Mouse (Mus musculus) kidney, embryonic 16.5 days (tissue): Measurements from ENCODE around the gene Arntl2. TPM values are rescaled to one million over a fixed set of nuclear protein-coding genes. Genes with fewer than 3 reads are reported as not detected.

Source experiments
- ATAC-seq: fragments of 200-750 bp; cut with Nextera tagmentation; 2 replicates; pipeline ENCODE4 v1.8.0; 2017; ENCODE audit warnings: moderate TSS enrichment; ENCODE audit not compliant: low FRiP score, low TSS enrichment
- H3K27ac ChIP-seq: fragments of 300-500 bp; sonication (generic); 2 replicates; pipeline ENCODE4 v1.5.1; 2014; ENCODE audit warnings: low read length
- H3K27me3 ChIP-seq: fragments of 300-500 bp; sonication (generic); 2 replicates; pipeline ENCODE4 v1.6.1; 2014; ENCODE audit warnings: low read length, control low read depth, mixed read lengths; ENCODE audit not compliant: insufficient read depth
- H3K36me3 ChIP-seq: fragments of 300-500 bp; sonication (generic); 2 replicates; pipeline ENCODE4 v1.6.1; 2014; ENCODE audit warnings: low read length, control low read depth, mixed read lengths; ENCODE audit not compliant: insufficient read depth
- H3K4me1 ChIP-seq: fragments of 300-500 bp; sonication (generic); 2 replicates; pipeline ENCODE4 v1.6.1; 2014; ENCODE audit warnings: low read length, control low read depth, mixed read lengths; ENCODE audit not compliant: insufficient read depth
- H3K4me2 ChIP-seq: fragments of 300-500 bp; sonication (generic); replicated peaks from 2 replicates; pipeline ENCODE4 v1.6.1; 2014; ENCODE audit warnings: low read depth, low read length
- H3K4me3 ChIP-seq: fragments of 300-500 bp; sonication (generic); 2 replicates; pipeline ENCODE4 v1.5.1; 2014; ENCODE audit warnings: mild to moderate bottlenecking, low read length
- H3K9ac ChIP-seq: fragments of 300-500 bp; sonication (generic); replicated peaks from 2 replicates; pipeline ENCODE4 v1.6.1; 2014; ENCODE audit warnings: low read length
- H3K9me3 ChIP-seq: fragments of 300-500 bp; sonication (generic); 2 replicates; pipeline ENCODE4 v1.6.1; 2016; ENCODE audit warnings: low read length, control low read depth
- WGBS: fragments of 180-500 bp; shearing (Covaris S2); extraction: QIAGEN DNeasy Blood & Tissue Kit; methylation state at CpG from one replicate; pipeline ENCODE4 v1.1.7; 2014; 5-methylcytosine and 5-hydroxymethylcytosine counted together
- polyA plus RNA-seq: library from polyadenylated mRNA; unstranded; fragments of >200 nt; fragmentation: Nextera tagmentation; extraction: Ambion mirVana; gene quantifications from 2 replicates; pipeline ENCODE4 v1.2.1, GENCODE M21; 2015

The Arntl2 gene
- polyA plus RNA-seq, 1 experiment from 2014 or later: 3.0 TPM

DNA sequence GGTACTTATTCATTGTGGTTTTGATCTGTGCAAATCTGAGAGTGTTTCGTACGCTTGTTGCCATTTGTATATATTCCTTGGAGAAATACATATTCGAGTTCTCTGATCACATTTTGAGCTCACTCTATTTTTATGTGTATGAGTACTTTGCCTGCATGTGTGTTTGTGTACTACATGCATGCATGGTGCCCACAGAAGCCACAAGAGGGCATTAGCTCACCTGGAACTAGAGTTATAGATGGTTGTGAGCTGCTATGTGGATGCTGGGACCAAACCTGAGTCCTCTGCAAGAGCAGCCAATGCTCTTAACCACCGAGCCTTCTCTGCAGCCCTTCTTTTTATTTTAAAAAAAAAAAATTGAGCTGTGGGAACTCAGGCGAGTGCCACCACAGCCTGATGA is 42.5 kb downstream of the Arntl2 start:
- ATAC-seq: no peak
- 96% methylated on average over 5 of the region's 5 CpGs for WGBS
- no peak overlapping the region for H3K27ac ChIP-seq

DNA sequence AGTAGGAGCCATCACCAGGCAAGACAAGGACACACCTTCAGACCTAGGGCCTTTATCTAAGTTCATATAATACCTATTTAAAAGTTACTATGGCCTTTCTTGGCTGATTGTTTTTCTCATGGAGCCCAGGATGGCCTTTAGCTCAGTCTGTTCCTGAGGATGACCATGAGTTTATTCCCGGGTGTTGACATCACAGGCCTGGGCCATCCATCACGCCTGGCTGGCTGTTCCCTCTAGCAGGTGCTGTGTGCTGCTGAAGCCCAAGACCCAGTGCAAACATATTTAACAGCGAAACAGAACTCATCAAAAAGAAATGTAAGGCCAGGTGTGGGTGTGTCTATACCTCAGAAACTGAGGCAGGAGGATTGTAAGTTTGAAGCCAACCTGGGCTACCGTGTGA is 43.0 kb downstream of the Arntl2 start:
- H3K9ac ChIP-seq: no peak overlapping the region
- WGBS: 89% methylated on average over 4 of the region's 4 CpGs
- H3K4me2 ChIP-seq: no peak overlapping the region
- ATAC-seq: no peak
- H3K9me3 ChIP-seq: no peaks in the 10 kb centered on the region
- no peak overlapping the region for H3K27ac ChIP-seq
- no peaks in the 10 kb centered on the region for H3K4me1 ChIP-seq
- no peak overlapping the region for H3K4me3 ChIP-seq
- no peaks in the 10 kb centered on the region for H3K27me3 ChIP-seq
- no peaks in the 10 kb centered on the region for H3K36me3 ChIP-seq

More for the DNA sequence above, 42.5 kb downstream of the Arntl2 start:
- Histone ChIP-seq H3K4me2 (no peak overlapping the region), H3K27me3 (no peaks in the 10 kb centered on the region), H3K4me1 (no peaks in the 10 kb centered on the region), H3K4me3 (no peak overlapping the region), H3K9me3 (no peaks in the 10 kb centered on the region), H3K9ac (no peak overlapping the region), H3K36me3 (no peaks in the 10 kb centered on the region)

DNA sequence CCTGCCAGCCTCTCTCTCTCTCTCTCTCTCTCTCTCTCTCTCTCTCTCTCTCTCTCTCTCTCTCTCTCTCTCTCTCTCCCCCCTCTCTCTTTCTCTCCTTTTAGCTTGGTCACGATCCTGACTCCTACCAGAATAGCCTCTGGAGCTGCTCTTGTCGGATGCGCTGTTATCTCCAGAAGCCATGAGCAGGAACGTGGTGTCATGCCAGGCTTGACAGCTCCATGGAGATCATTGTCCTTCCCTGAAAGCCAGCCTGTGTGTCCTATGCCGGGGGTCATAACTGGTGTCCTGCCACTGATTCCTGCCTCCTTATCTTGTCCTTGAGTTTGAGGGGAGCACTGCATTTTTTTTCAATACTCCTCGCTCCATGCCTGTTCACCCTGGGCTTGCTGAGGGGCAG is 49.0 kb downstream of the Arntl2 start:
- no peak overlapping the region for H3K9ac ChIP-seq
- H3K4me1 ChIP-seq: no peaks in the 10 kb centered on the region
- no peaks in the 10 kb centered on the region for H3K9me3 ChIP-seq
- 96% methylated on average over 6 of the region's 6 CpGs for WGBS
- no peaks in the 10 kb centered on the region for H3K36me3 ChIP-seq
- no peak overlapping the region for H3K4me2 ChIP-seq
- no peak for ATAC-seq
- H3K4me3 ChIP-seq: no peak overlapping the region
- no peaks in the 10 kb centered on the region for H3K27me3 ChIP-seq
- no peak overlapping the region for H3K27ac ChIP-seq

DNA sequence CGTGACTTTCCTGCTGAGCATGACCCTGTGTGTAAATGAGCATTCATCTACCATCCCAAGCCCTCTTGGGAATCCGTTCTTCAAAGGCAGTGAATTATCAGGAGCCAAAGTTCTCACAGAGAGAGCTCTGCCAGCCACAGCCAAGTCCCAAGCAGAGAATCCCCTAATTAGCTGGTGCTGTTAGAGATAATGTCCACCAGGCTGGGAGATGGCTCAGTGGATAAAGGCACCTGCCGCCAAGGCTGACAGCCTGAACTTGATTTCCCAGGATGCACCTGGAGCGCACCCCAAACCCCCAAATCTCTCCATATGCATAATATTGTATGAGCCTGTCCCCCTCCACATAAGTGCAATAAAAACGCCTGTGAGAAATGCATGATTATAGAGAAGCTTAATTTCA is 49.5 kb downstream of the Arntl2 start:
- Histone ChIP-seq H3K27ac (no peak overlapping the region), H3K9ac (no peak overlapping the region), H3K4me2 (no peak overlapping the region), H3K27me3 (no peaks in the 10 kb centered on the region), H3K36me3 (no peaks in the 10 kb centered on the region), H3K9me3 (no peaks in the 10 kb centered on the region), H3K4me1 (no peaks in the 10 kb centered on the region), H3K4me3 (no peak overlapping the region)
- no peak for ATAC-seq
- WGBS: 77% methylated on average over 5 of the region's 5 CpGs

DNA sequence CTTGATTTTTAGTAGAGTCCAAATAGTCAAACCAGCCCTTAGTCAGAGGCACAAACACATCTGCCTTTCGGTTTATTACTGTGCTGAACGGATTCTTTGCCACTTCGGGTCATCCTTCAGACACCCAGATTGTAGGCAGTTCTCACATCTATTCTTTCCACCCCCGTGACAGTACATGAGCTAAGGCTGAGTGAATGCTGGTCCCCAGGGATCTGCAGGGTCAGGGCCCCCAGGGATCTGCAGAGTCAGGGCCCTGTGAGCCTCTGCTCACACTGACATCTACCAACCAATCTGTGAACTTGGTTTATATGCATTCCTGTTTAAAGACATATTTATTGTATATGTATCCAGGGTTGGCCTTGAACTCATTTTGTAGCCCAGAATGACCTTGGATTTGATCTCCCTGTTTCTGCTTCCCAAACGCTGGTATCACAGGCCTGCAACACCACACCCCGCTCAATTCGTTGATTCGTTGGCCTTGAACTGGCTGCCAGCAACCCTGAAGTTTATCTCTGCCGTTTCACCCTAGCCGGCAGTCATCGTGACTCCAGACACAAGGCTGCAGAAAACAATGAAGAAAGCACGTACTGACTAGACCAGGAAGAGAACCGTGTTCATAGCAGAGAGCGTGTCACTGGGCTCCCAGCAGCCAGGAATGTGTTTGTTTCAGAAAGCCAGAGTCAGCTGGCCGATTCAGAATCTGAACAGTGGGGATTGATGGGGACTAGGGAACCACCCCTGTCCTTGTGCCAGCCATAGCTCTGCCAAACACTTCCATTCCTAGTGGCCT is 50.3 kb downstream of the Arntl2 start:
- H3K27ac ChIP-seq: no peak overlapping the region
- WGBS: 68% methylated on average over 15 of the region's 15 CpGs

DNA sequence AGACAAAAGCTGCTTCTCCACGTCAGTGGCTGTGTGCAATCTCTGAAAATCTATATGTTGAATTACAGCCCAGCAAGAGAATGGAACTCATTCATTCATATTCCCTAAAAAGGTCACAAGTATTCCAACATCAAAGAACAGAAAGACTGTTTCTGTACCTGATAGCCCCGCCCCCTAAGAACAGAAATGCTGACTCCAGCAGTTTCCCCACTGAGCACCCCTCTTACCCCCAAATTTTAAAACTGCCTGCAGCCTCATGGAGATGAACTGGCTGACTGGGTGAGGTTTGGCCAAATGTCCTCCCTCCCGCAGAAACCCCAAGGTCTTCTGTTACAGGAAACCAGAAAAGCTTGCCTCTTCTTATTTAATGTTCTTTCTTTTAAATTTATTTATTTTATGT is 51.5 kb downstream of the Arntl2 start:
- H3K27ac ChIP-seq: no peak overlapping the region
- no peak for ATAC-seq
- WGBS: 78% methylated on average over 3 of the region's 3 CpGs
- no peaks in the 10 kb centered on the region for H3K4me1 ChIP-seq
- no peak overlapping the region for H3K4me2 ChIP-seq
- H3K27me3 ChIP-seq: no peaks in the 10 kb centered on the region
- no peaks in the 10 kb centered on the region for H3K9me3 ChIP-seq
- H3K9ac ChIP-seq: no peak overlapping the region
- no peaks in the 10 kb centered on the region for H3K36me3 ChIP-seq
- H3K4me3 ChIP-seq: no peak overlapping the region

More for the DNA sequence above, 50.3 kb downstream of the Arntl2 start:
- no peak overlapping the region for H3K4me3 ChIP-seq
- H3K9me3 ChIP-seq: no peaks in the 10 kb centered on the region
- no peaks in the 10 kb centered on the region for H3K4me1 ChIP-seq
- no peak for ATAC-seq
- H3K4me2 ChIP-seq: no peak overlapping the region
- H3K36me3 ChIP-seq: no peaks in the 10 kb centered on the region
- no peak overlapping the region for H3K9ac ChIP-seq
- H3K27me3 ChIP-seq: no peaks in the 10 kb centered on the region

DNA sequence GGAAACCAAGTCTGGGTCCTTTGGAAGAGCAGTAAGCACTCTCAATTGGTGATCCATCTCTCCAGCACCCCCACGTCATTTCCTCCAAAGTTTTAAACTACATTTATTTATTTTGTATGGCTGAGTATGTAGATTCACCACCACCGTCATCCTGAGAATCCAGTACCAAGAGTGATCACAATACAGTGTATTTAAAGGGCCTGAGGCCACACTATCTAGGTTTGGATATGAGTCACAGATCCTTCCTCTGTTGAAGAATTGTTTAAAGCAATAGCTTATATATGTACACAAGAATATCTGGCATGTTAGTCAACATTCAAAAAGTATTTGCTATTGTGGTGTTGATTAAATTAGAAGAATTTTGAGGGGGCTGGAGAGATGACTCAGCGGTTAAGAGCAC is 52.4 kb downstream of the Arntl2 start:
- no peaks in the 10 kb centered on the region for H3K9me3 ChIP-seq
- H3K27me3 ChIP-seq: no peaks in the 10 kb centered on the region
- H3K9ac ChIP-seq: no peak overlapping the region
- H3K4me3 ChIP-seq: no peak overlapping the region
- H3K36me3 ChIP-seq: no peaks in the 10 kb centered on the region
- H3K4me1 ChIP-seq: no peaks in the 10 kb centered on the region
- WGBS: 84% methylated on average over 3 of the region's 3 CpGs
- H3K4me2 ChIP-seq: no peak overlapping the region
- no peak overlapping the region for H3K27ac ChIP-seq
- no peak for ATAC-seq

DNA sequence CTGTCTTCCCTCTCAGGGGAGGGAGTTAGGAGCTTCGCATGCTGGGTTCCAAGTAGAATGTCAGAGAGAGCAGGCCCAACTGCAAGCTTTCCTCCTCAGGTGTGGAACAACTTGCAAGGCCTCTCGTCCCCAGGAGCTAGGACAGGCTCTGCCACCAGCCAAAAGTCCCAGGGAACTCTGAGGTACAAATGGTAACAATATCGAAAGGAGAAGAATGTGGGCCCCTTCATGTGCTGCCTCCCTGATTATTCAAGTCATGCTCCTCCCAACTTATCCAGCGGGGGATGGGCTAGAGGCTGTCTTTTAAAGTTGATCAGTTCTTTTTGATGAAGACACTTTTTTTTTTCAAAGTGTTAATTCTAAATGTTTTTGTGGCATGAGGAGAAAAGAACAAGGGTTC is 54.2 kb downstream of the Arntl2 start, which contains the start of gene Smco2:
Gene Smco2 (plus strand): TSS at position 55 of the 400 bp plus-strand sequence.
- H3K9me3 ChIP-seq: peaks cover under 1% of the 10 kb centered on the region; the same call in 1 of the 2 replicates
- WGBS: 83% methylated on average over 4 of the region's 4 CpGs
- H3K4me1 ChIP-seq: no peaks in the 10 kb centered on the region
- H3K36me3 ChIP-seq: no peaks in the 10 kb centered on the region
- H3K9ac ChIP-seq: no peak within 1 kb of the TSS
- no peak within 1 kb of the TSS for H3K27ac ChIP-seq
- ATAC-seq: no peak
- H3K4me2 ChIP-seq: no peak within 1 kb of the TSS
- no peaks in the 10 kb centered on the region for H3K27me3 ChIP-seq
- H3K4me3 ChIP-seq: no peak within 1 kb of the TSS

DNA sequence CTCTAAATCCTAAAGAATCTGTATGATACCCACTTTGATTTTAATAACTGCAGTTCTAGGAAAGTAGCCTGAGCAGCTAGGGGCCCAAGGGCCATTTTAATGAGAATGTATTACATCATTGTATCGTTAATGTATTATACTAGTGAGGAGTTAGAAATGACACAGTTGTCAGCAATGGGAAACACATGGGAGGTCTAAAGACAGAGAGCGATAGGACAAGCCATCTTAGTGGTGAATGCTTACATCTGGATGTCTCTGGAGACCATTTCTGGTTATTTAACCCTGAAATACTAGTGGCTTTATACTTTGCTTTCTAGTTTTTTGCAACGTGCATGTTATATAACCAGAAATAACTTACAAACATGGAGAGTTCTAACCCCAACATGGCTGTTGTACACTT is 56.1 kb downstream of the Arntl2 start:
- H3K4me1 ChIP-seq: no peaks in the 10 kb centered on the region
- H3K9ac ChIP-seq: no peak overlapping the region
- H3K4me3 ChIP-seq: no peak overlapping the region
- ATAC-seq: no peak
- H3K27me3 ChIP-seq: no peaks in the 10 kb centered on the region
- no peak overlapping the region for H3K27ac ChIP-seq
- peaks cover 4% of the 10 kb centered on the region; the same call in 1 of the 2 replicates for H3K9me3 ChIP-seq
- no peak overlapping the region for H3K4me2 ChIP-seq
- WGBS: 67% methylated on average over 3 of the region's 3 CpGs
- H3K36me3 ChIP-seq: no peaks in the 10 kb centered on the region

DNA sequence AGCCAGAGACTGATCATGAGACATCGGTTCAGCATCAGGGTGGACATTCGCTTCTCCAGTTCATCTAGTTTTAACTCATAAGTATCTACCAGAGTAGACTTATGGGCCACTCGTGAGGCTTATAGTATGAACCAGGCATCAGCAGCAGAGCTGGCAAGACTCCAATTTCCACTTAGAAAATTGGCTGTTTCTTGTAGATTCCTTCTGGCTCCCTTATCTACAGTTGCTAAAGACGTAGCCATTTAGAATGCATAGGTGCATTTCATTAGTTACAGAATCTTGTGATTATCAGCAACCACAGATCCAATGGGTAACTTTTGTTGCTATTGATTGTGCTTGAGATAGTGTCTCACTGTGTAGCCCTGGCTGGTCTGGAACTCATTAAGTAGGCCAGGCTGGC is 56.9 kb downstream of the Arntl2 start:
- WGBS: 72% methylated on average over 4 of the region's 4 CpGs
- Histone ChIP-seq H3K4me3 (no peak overlapping the region), H3K4me2 (no peak overlapping the region), H3K9me3 (peaks cover 4% of the 10 kb centered on the region; the same call in 1 of the 2 replicates), H3K27ac (no peak overlapping the region), H3K4me1 (no peaks in the 10 kb centered on the region), H3K36me3 (no peaks in the 10 kb centered on the region), H3K27me3 (no peaks in the 10 kb centered on the region), H3K9ac (no peak overlapping the region)
- no peak for ATAC-seq
